In genomic region chr1:90909631-90910152, GRCm38 (mm10) we compare ENCODE assay signal across 8 mouse cellular contexts. TPM values are rescaled to one million over a fixed set of nuclear protein-coding genes. Genes with fewer than 3 reads are reported as not detected.
DNase-seq lines count a peak whose midpoint lies in the region; ATAC-seq lines count a peak whose summit lies in the region.

No protein-coding gene starts in this region.

- peak; percentile 13 for DNase-seq in cerebellum, adult 9-10 months
- no peak for DNase-seq in cerebellum, adult 11 months
- peak; percentile 88 for DNase-seq in adrenal gland, adult 2 months
- no peak for DNase-seq in thymus, postnatal 0 days (ENCODE audit: low spot score)
- no peak for DNase-seq in embryo, embryonic 10 days (ENCODE audit: low spot score)

- H3K4me2 ChIP-seq in heart, embryonic 13.5 days, result peak overlapping the region; percentile 54
- H3K4me2 ChIP-seq in kidney, embryonic 15.5 days, result peak overlapping the region; percentile 35
- peak overlapping the region; percentile 15 for H3K4me2 ChIP-seq in neural tube, embryonic 15.5 days

- H3K4me1 ChIP-seq in heart, embryonic 13.5 days, result peaks cover 23% of the 10 kb centered on the region
- H3K4me1 ChIP-seq in kidney, embryonic 15.5 days, result peaks cover 26% of the 10 kb centered on the region
- H3K4me1 ChIP-seq in neural tube, embryonic 15.5 days, result peaks cover 16% of the 10 kb centered on the region

- ATAC-seq in heart, embryonic 13.5 days (ENCODE audit: extremely low read depth, insufficient number of reproducible peaks, low FRiP score, low TSS enrichment), result no peak
- peak; percentile 52; the same call in 1 of the 2 replicates for ATAC-seq in kidney, embryonic 15.5 days (replicated peaks; ENCODE audit: low FRiP score)
- ATAC-seq in neural tube, embryonic 15.5 days (ENCODE audit: low FRiP score), result no peak

- H3K4me3 ChIP-seq in heart, embryonic 13.5 days, result peak overlapping the region; percentile 11; the same call in 1 of the 2 replicates
- H3K4me3 ChIP-seq in kidney, embryonic 15.5 days (replicated peaks), result no peak overlapping the region
- no peak overlapping the region for H3K4me3 ChIP-seq in neural tube, embryonic 15.5 days (replicated peaks)

- H3K9me3 ChIP-seq in heart, embryonic 13.5 days, result no peaks in the 10 kb centered on the region
- H3K9me3 ChIP-seq in kidney, embryonic 15.5 days (replicated peaks), result no peaks in the 10 kb centered on the region
- H3K9me3 ChIP-seq in neural tube, embryonic 15.5 days (replicated peaks), result no peaks in the 10 kb centered on the region

- peaks cover 49% of the 10 kb centered on the region for H3K27me3 ChIP-seq in heart, embryonic 13.5 days (replicated peaks)
- H3K27me3 ChIP-seq in kidney, embryonic 15.5 days, result peaks cover 6% of the 10 kb centered on the region; the same call in 1 of the 2 replicates
- H3K27me3 ChIP-seq in neural tube, embryonic 15.5 days (replicated peaks), result 0 out of 2 replicates have a peak, but pooled peaks cover 3% of the 10 kb centered on the region

- 35% methylated on average over 17 of the region's 17 CpGs for WGBS in heart, embryonic 13.5 days
- WGBS in kidney, embryonic 15.5 days, result 35% methylated on average over 17 of the region's 17 CpGs
- 31% methylated on average over 17 of the region's 17 CpGs for WGBS in neural tube, embryonic 15.5 days

- no peak overlapping the region for H3K9ac ChIP-seq in heart, embryonic 13.5 days
- H3K9ac ChIP-seq in kidney, embryonic 15.5 days, result no peak overlapping the region
- no peak overlapping the region for H3K9ac ChIP-seq in neural tube, embryonic 15.5 days (replicated peaks)

- H3K36me3 ChIP-seq in heart, embryonic 13.5 days, result no peaks in the 10 kb centered on the region
- no peaks in the 10 kb centered on the region for H3K36me3 ChIP-seq in kidney, embryonic 15.5 days
- no peaks in the 10 kb centered on the region for H3K36me3 ChIP-seq in neural tube, embryonic 15.5 days

- H3K27ac ChIP-seq in heart, embryonic 13.5 days (replicated peaks), result peak overlapping the region; percentile 45; the same call in 1 of the 2 replicates
- H3K27ac ChIP-seq in kidney, embryonic 15.5 days, result peak overlapping the region; percentile 54
- 0 out of 2 replicates have a peak overlapping the region, but pooled peaks have one; percentile 23 for H3K27ac ChIP-seq in neural tube, embryonic 15.5 days (replicated peaks)

RNA-seq across cellular contexts. Expression of gene Mlph, which starts 5.2 kb away (rescaled TPM):
- total RNA-seq in adrenal gland, adult 2 months (2021), result 1 to 10 TPM; 2.9 to 3.1 TPM
- 0.68 and 1.1 TPM in 2 replicates for polyA plus RNA-seq in adrenal gland, adult 2 months (2012; rRNA removed)
- polyA plus RNA-seq in heart, embryonic 13.5 days (2015; fragmentation: Nextera tagmentation; extraction: Ambion mirVana), result 0.04 and 0.40 TPM in 2 replicates
- polyA plus RNA-seq in kidney, embryonic 15.5 days (2015; fragmentation: Nextera tagmentation; extraction: Ambion mirVana), result 0.38 and 0.48 TPM in 2 replicates
- polyA plus RNA-seq in neural tube, embryonic 15.5 days (2015; fragmentation: Nextera tagmentation; extraction: Ambion mirVana), result 0.09 and 0.31 TPM in 2 replicates
- 0.45 and 0.55 TPM in 2 replicates for polyA plus RNA-seq in thymus, postnatal 0 days (2015; fragmentation: Nextera tagmentation; extraction: Ambion mirVana)

RNA-seq across cellular contexts. Expression of gene Prlh, which starts 43.2 kb away (rescaled TPM):
- total RNA-seq in adrenal gland, adult 2 months (2021), result not detected
- not detected in 2 replicates for polyA plus RNA-seq in adrenal gland, adult 2 months (2012; rRNA removed)
- polyA plus RNA-seq in heart, embryonic 13.5 days (2015; fragmentation: Nextera tagmentation; extraction: Ambion mirVana), result not detected in 2 replicates
- not detected in 2 replicates for polyA plus RNA-seq in kidney, embryonic 15.5 days (2015; fragmentation: Nextera tagmentation; extraction: Ambion mirVana)
- not detected in 2 replicates for polyA plus RNA-seq in neural tube, embryonic 15.5 days (2015; fragmentation: Nextera tagmentation; extraction: Ambion mirVana)
- not detected in 2 replicates for polyA plus RNA-seq in thymus, postnatal 0 days (2015; fragmentation: Nextera tagmentation; extraction: Ambion mirVana)

RNA-seq across cellular contexts. Expression of gene Rab17, which starts 59.8 kb away (rescaled TPM):
- under 1 TPM in 1 of 2 experiments, not detected in 1; 0.31 TPM for total RNA-seq in adrenal gland, adult 2 months (2021)
- 0.13 TPM in 1 of 2 replicates, not detected in the other for polyA plus RNA-seq in adrenal gland, adult 2 months (2012; rRNA removed)
- 0.57 and 1.5 TPM in 2 replicates for polyA plus RNA-seq in heart, embryonic 13.5 days (2015; fragmentation: Nextera tagmentation; extraction: Ambion mirVana)
- polyA plus RNA-seq in kidney, embryonic 15.5 days (2015; fragmentation: Nextera tagmentation; extraction: Ambion mirVana), result 8.3 and 9.6 TPM in 2 replicates
- polyA plus RNA-seq in neural tube, embryonic 15.5 days (2015; fragmentation: Nextera tagmentation; extraction: Ambion mirVana), result 1.9 TPM in 1 of 2 replicates, not detected in the other
- 0.94 and 1.1 TPM in 2 replicates for polyA plus RNA-seq in thymus, postnatal 0 days (2015; fragmentation: Nextera tagmentation; extraction: Ambion mirVana)

Comparison
In these comparisons a context has a peak if more than half of its experiments do, and no peak if none do; other contexts are left out.
1. DNase-seq: peak in cerebellum, adult 9-10 months (single experiment) and adrenal gland, adult 2 months (single experiment); none in cerebellum, adult 11 months (single experiment), thymus, postnatal 0 days (single experiment) and embryo, embryonic 10 days (single experiment).
2. Peak in every context shown above with its lines, with median percentiles within 50 percentile points of each other: H3K27ac ChIP-seq and H3K4me2 ChIP-seq.